Mouse (Mus musculus) urinary bladder, postnatal 14 days (tissue): ENCODE measurements around the gene Sgk1.
"Not testable (repeated sequence)": the region's sequence is repeated elsewhere in the genome, so short reads cannot be mapped to it uniquely, and the experiment has no call there.

Source experiments
- DNase-seq: peaks from one replicate; pipeline ENCODE4 v3.0.0; 2021; ENCODE audit warnings: low spot score

Gene Sgk1

GRCm38 (mm10) chr10:21868221-21868620 is 13.8 kb upstream of the Sgk1 start:
- no peak for DNase-seq

GRCm38 (mm10) chr10:21868623-21869022 is 13.4 kb upstream of the Sgk1 start:
- no peak for DNase-seq

GRCm38 (mm10) chr10:21881837-21882183 is 174 bp upstream of the Sgk1 start:
- no peak for DNase-seq

GRCm38 (mm10) chr10:21883587-21883986 is 1.6 kb downstream of the Sgk1 start:
- peak; percentile 16 for DNase-seq

- no peak for DNase-seq
These were observed 2.5 kb downstream of the Sgk1 start for GRCm38 (mm10) chr10:21884534-21884933.

- DNase-seq, result no peak
These were observed 7.3 kb downstream of the Sgk1 start for GRCm38 (mm10) chr10:21889141-21889765.

- DNase-seq, result no peak
These were observed 8.3 kb downstream of the Sgk1 start for GRCm38 (mm10) chr10:21890293-21890692.

- no peak for DNase-seq
These were observed 9.5 kb downstream of the Sgk1 start for GRCm38 (mm10) chr10:21891442-21891841.

- DNase-seq, result no peak
These were observed 10.1 kb downstream of the Sgk1 start for GRCm38 (mm10) chr10:21892104-21892503.

GRCm38 (mm10) chr10:21898417-21898816 is 16.4 kb downstream of the Sgk1 start:
- DNase-seq, result no peak

- DNase-seq, result not testable (repeated sequence)
These were observed 16.9 kb downstream of the Sgk1 start for GRCm38 (mm10) chr10:21898851-21899250.

GRCm38 (mm10) chr10:21899397-21899796 is 17.4 kb downstream of the Sgk1 start:
- DNase-seq, result no peak

- no peak for DNase-seq
These were observed 20.5 kb downstream of the Sgk1 start for GRCm38 (mm10) chr10:21902152-21903140.

GRCm38 (mm10) chr10:21904151-21904550 is 22.2 kb downstream of the Sgk1 start:
- no peak for DNase-seq

GRCm38 (mm10) chr10:21905616-21906015 is 23.6 kb downstream of the Sgk1 start:
- DNase-seq, result no peak

GRCm38 (mm10) chr10:21906894-21907446 is 25.0 kb downstream of the Sgk1 start:
- no peak for DNase-seq

GRCm38 (mm10) chr10:21907784-21908183 is 25.8 kb downstream of the Sgk1 start:
- DNase-seq, result no peak

GRCm38 (mm10) chr10:21908686-21909085 is 26.7 kb downstream of the Sgk1 start:
- DNase-seq, result no peak

GRCm38 (mm10) chr10:21910334-21910733 is 28.4 kb downstream of the Sgk1 start:
- no peak for DNase-seq

- no peak for DNase-seq
These were observed 29.4 kb downstream of the Sgk1 start for GRCm38 (mm10) chr10:21911303-21911947.

GRCm38 (mm10) chr10:21914751-21915150 is 32.8 kb downstream of the Sgk1 start:
- DNase-seq, result no peak

GRCm38 (mm10) chr10:21916301-21917071 is 34.5 kb downstream of the Sgk1 start:
- DNase-seq, result no peak
